Mouse (Mus musculus) left cerebral cortex, adult 9 months (tissue): ENCODE measurements around the gene Tmem206.
A peak's percentile ranks its signal among the peaks of the same experiment; 100 is the strongest.

Experiments
- DNase-seq, 2 experiments: peaks; one replicate each; pipeline ENCODE4 v3.0.0; 2022; ENCODE audit warnings: low spot score in 2 of 2

The Tmem206 gene

GRCm38 (mm10) chr1:191350355-191350754 is 24.6 kb downstream of the Tmem206 start:
- DNase-seq, result no peak

GRCm38 (mm10) chr1:191352786-191353488 is 27.2 kb downstream of the Tmem206 start:
- DNase-seq, result peak in 1 of 2 experiments; percentile 46

GRCm38 (mm10) chr1:191353836-191354235 is 28.1 kb downstream of the Tmem206 start:
- no peak for DNase-seq

- no peak for DNase-seq
Measured at GRCm38 (mm10) chr1:191356936-191357335, 31.2 kb downstream of the Tmem206 start.

- no peak for DNase-seq
Measured at GRCm38 (mm10) chr1:191359478-191359877, 33.8 kb downstream of the Tmem206 start.

- DNase-seq, result no peak
Measured at GRCm38 (mm10) chr1:191362412-191362811, 36.7 kb downstream of the Tmem206 start.

- DNase-seq, result no peak
Measured at GRCm38 (mm10) chr1:191364477-191364876, 38.8 kb downstream of the Tmem206 start.

GRCm38 (mm10) chr1:191368193-191368592 is 42.5 kb downstream of the Tmem206 start:
- no peak for DNase-seq

- no peak for DNase-seq
Measured at GRCm38 (mm10) chr1:191369140-191369539, 43.4 kb downstream of the Tmem206 start.

GRCm38 (mm10) chr1:191374993-191375643 is 49.4 kb downstream of the Tmem206 start:
- no peak for DNase-seq

GRCm38 (mm10) chr1:191375644-191375998 is 49.9 kb downstream of the Tmem206 start:
- no peak for DNase-seq

- DNase-seq, result no peak
Measured at GRCm38 (mm10) chr1:191378080-191378479, 52.4 kb downstream of the Tmem206 start.

- no peak for DNase-seq
Measured at GRCm38 (mm10) chr1:191380843-191381242, 55.1 kb downstream of the Tmem206 start.

GRCm38 (mm10) chr1:191381955-191382736 is 56.4 kb downstream of the Tmem206 start:
- DNase-seq, result peak in 1 of 2 experiments; percentile 39

GRCm38 (mm10) chr1:191384786-191385430 is 59.2 kb downstream of the Tmem206 start:
- no peak for DNase-seq

- peak in 1 of 2 experiments; percentile 66 for DNase-seq
Measured at GRCm38 (mm10) chr1:191391311-191391710, 65.6 kb downstream of the Tmem206 start.

GRCm38 (mm10) chr1:191393536-191393935 is 67.8 kb downstream of the Tmem206 start:
- DNase-seq, result no peak

- DNase-seq, result no peak
Measured at GRCm38 (mm10) chr1:191394126-191394525, 68.4 kb downstream of the Tmem206 start.

- no peak for DNase-seq
Measured at GRCm38 (mm10) chr1:191395200-191395599, 69.5 kb downstream of the Tmem206 start.

GRCm38 (mm10) chr1:191395871-191396433 is 70.2 kb downstream of the Tmem206 start:
- DNase-seq, result peak in 1 of 2 experiments; percentile 30

GRCm38 (mm10) chr1:191396446-191396845 is 70.7 kb downstream of the Tmem206 start:
- peak in 1 of 2 experiments; percentile 30 for DNase-seq
